Mouse (Mus musculus) gastrocnemius, adult 2 months (tissue): ENCODE measurements around the gene Tmem144. TPM values are rescaled to one million over a fixed set of nuclear protein-coding genes. Genes with fewer than 3 reads are reported as not detected.

Source experiments
- DNase-seq: peaks from one replicate; pipeline ENCODE4 v3.0.0; 2022
- H3K27ac ChIP-seq: fragments of 200-600 bp; 2 replicates; pipeline ENCODE4 v1.8.1; 2022; ENCODE audit warnings: mild to moderate bottlenecking
- H3K4me3 ChIP-seq: fragments of 200-600 bp; 2 replicates; pipeline ENCODE4 v1.8.1; 2022; ENCODE audit warnings: mild to moderate bottlenecking, moderate library complexity
- CTCF ChIP-seq: fragments of 200-600 bp; IDR thresholded peaks from 2 replicates; pipeline ENCODE4 v1.8.1; 2022; ENCODE audit warnings: antibody characterized with exemption, mild to moderate bottlenecking, moderate library complexity
- intact Hi-C: fragments of 180-260 bp; cut with DNase I; formaldehyde crosslinking; loops from one replicate; pipeline ENCODE4 v1.15.1; 2025
- total RNA-seq, 2 experiments: library from RNA; stranded (reverse); gene quantifications; 2 replicates each; pipeline ENCODE4 v1.2.3; 2021

Tmem144 gene
- total RNA-seq, 2 experiments from 2014 or later: 0.74 to 2.7 TPM

GRCm38 (mm10) chr3:79848841-79849240 lies 3.7 kb downstream of the Tmem144 start:
- intact Hi-C loops: no loop called here
- DNase-seq: no peak
- Histone ChIP-seq H3K4me3 (no peak overlapping the region), H3K27ac (no peak overlapping the region)
- TF ChIP-seq CTCF: no peak

- no peak for DNase-seq
- no peak overlapping the region for H3K4me3 ChIP-seq
- intact Hi-C loops: no loop called here
- no peak overlapping the region for H3K27ac ChIP-seq
- TF ChIP-seq CTCF: no peak
Measured at GRCm38 (mm10) chr3:79846633-79847032, 5.9 kb downstream of the Tmem144 start.

- DNase-seq: no peak
- H3K27ac ChIP-seq: no peak overlapping the region
- TF ChIP-seq CTCF: no peak
- intact Hi-C loops: no loop called here
- no peak overlapping the region for H3K4me3 ChIP-seq
Measured at GRCm38 (mm10) chr3:79843999-79844398, 8.6 kb downstream of the Tmem144 start.

- no peak for TF ChIP-seq CTCF
- Histone ChIP-seq H3K4me3 (peak overlapping the region; percentile 87), H3K27ac (peak overlapping the region; percentile 86)
Measured at GRCm38 (mm10) chr3:79842616-79843016, 10.0 kb downstream of the Tmem144 start.

GRCm38 (mm10) chr3:79842165-79842564 lies 10.4 kb downstream of the Tmem144 start:
- H3K27ac ChIP-seq: peak overlapping the region; percentile 86
- H3K4me3 ChIP-seq: peak overlapping the region; percentile 87
- peak; percentile 53 for DNase-seq
- intact Hi-C loops: no loop called here
- TF ChIP-seq CTCF: no peak

More at GRCm38 (mm10) chr3:79842616-79843016, 10.0 kb downstream of the Tmem144 start:
- peak; percentile 80 for DNase-seq
- intact Hi-C loops: no loop called here

- intact Hi-C loops: no loop called here
- no peak for TF ChIP-seq CTCF
- DNase-seq: no peak
- Histone ChIP-seq H3K27ac (no peak overlapping the region; the same call in 1 of the 2 replicates), H3K4me3 (peak overlapping the region; percentile 87)
Measured at GRCm38 (mm10) chr3:79841475-79841874, 11.1 kb downstream of the Tmem144 start.

GRCm38 (mm10) chr3:79838751-79839150 lies 13.8 kb downstream of the Tmem144 start:
- DNase-seq: no peak
- Histone ChIP-seq H3K27ac (no peak overlapping the region), H3K4me3 (no peak overlapping the region)
- no peak; the same call in 1 of the 2 replicates for TF ChIP-seq CTCF
- intact Hi-C loops: no loop called here

- Histone ChIP-seq H3K4me3 (no peak overlapping the region), H3K27ac (no peak overlapping the region)
- TF ChIP-seq CTCF: no peak
- intact Hi-C loops: no loop called here
- DNase-seq: no peak
Measured at GRCm38 (mm10) chr3:79829289-79829688, 23.3 kb downstream of the Tmem144 start.

- Histone ChIP-seq H3K4me3 (no peak overlapping the region), H3K27ac (no peak overlapping the region)
- TF ChIP-seq CTCF: no peak
- DNase-seq: no peak
- intact Hi-C loops: no loop called here
Measured at GRCm38 (mm10) chr3:79825067-79825780, 27.3 kb downstream of the Tmem144 start.

GRCm38 (mm10) chr3:79823176-79823575 lies 29.4 kb downstream of the Tmem144 start:
- no peak overlapping the region for H3K4me3 ChIP-seq
- no peak for DNase-seq
- H3K27ac ChIP-seq: no peak overlapping the region
- TF ChIP-seq CTCF: no peak
- intact Hi-C loops: no loop called here

GRCm38 (mm10) chr3:79821131-79821530 lies 31.4 kb downstream of the Tmem144 start:
- intact Hi-C loops: no loop called here
- Histone ChIP-seq H3K27ac (no peak overlapping the region), H3K4me3 (no peak overlapping the region)
- DNase-seq: no peak
- no peak for TF ChIP-seq CTCF

GRCm38 (mm10) chr3:79818202-79818995 lies 34.2 kb downstream of the Tmem144 start:
- no peak for DNase-seq
- intact Hi-C loops: no loop called here
- Histone ChIP-seq H3K27ac (no peak overlapping the region), H3K4me3 (no peak overlapping the region)
- TF ChIP-seq CTCF: no peak

GRCm38 (mm10) chr3:79816229-79816628 lies 36.3 kb downstream of the Tmem144 start:
- intact Hi-C loops: no loop called here
- Histone ChIP-seq H3K27ac (no peak overlapping the region), H3K4me3 (no peak overlapping the region)
- no peak for DNase-seq
- no peak for TF ChIP-seq CTCF
